Mouse (Mus musculus): ENCODE data around the gene Plekho1.

Gene Plekho1

GRCm38 (mm10) chr3:95945731-95946240 is 50.0 kb downstream of the Plekho1 start:
- DNase-seq = no peak

GRCm38 (mm10) chr3:95944742-95945141 is 51.1 kb downstream of the Plekho1 start:
- DNase-seq = no peak

- DNase-seq = no peak
These were observed 52.6 kb downstream of the Plekho1 start for GRCm38 (mm10) chr3:95943226-95943625.

GRCm38 (mm10) chr3:95942749-95943148 is 53.1 kb downstream of the Plekho1 start:
- no peak for DNase-seq

- DNase-seq = no peak
These were observed 57.0 kb downstream of the Plekho1 start for GRCm38 (mm10) chr3:95938835-95939234.

Data from thymus, adult 18-20 months (tissue).